Mouse (Mus musculus): ENCODE results near the gene Tmem251. TPM values are rescaled to one million over a fixed set of nuclear protein-coding genes. Genes with fewer than 3 reads are reported as not detected.

Tmem251 gene
- polyA plus RNA-seq (2012; rRNA removed) = 4.2 and 4.4 TPM in 2 replicates

- peak within 1 kb of the TSS; percentile 13; the same call in 1 of the 2 replicates for H3K27ac ChIP-seq (ENCODE audit: control insufficient read depth, insufficient read depth, low read length)
- WGBS = under 1% methylated on average over 63 of the region's 63 CpGs
- H3K4me3 ChIP-seq (ENCODE audit: control insufficient read depth, insufficient read depth, low read length) = peak within 1 kb of the TSS; percentile 75
- TF ChIP-seq CTCF (IDR thresholded peaks at IDR 0.05; ENCODE audit: borderline replicate concordance, control insufficient read depth, extremely low read depth, insufficient read depth, low read length, poor library complexity) = 0 out of 2 replicates have a peak, but pooled peaks have one; percentile 10
- peak; percentile 76 for TF ChIP-seq POLR2A (IDR thresholded peaks at IDR 0.05; ENCODE audit: control insufficient read depth, extremely low read depth, insufficient read depth, low read length, poor library complexity)
- peak; percentile 90 for DNase-seq
- no peaks in the 10 kb centered on the region for H3K27me3 ChIP-seq (ENCODE audit: control insufficient read depth, insufficient read depth, low read length)
- 0 out of 2 replicates have a peak, but pooled peaks cover 3% of the 10 kb centered on the region for H3K36me3 ChIP-seq (ENCODE audit: control insufficient read depth, insufficient read depth, low read length)
- peaks cover 10% of the 10 kb centered on the region for H3K4me1 ChIP-seq (replicated peaks; ENCODE audit: control insufficient read depth, insufficient read depth, low read length)
These were observed at the start of gene Tmem251, which contains the start of gene Moap1 for GRCm38 (mm10) chr12:102743589-102744574. Gene Tmem251, plus strand, starts transcription at chr12:102743762. Gene Moap1, minus strand, starts transcription at chr12:102743661.

DNA sequence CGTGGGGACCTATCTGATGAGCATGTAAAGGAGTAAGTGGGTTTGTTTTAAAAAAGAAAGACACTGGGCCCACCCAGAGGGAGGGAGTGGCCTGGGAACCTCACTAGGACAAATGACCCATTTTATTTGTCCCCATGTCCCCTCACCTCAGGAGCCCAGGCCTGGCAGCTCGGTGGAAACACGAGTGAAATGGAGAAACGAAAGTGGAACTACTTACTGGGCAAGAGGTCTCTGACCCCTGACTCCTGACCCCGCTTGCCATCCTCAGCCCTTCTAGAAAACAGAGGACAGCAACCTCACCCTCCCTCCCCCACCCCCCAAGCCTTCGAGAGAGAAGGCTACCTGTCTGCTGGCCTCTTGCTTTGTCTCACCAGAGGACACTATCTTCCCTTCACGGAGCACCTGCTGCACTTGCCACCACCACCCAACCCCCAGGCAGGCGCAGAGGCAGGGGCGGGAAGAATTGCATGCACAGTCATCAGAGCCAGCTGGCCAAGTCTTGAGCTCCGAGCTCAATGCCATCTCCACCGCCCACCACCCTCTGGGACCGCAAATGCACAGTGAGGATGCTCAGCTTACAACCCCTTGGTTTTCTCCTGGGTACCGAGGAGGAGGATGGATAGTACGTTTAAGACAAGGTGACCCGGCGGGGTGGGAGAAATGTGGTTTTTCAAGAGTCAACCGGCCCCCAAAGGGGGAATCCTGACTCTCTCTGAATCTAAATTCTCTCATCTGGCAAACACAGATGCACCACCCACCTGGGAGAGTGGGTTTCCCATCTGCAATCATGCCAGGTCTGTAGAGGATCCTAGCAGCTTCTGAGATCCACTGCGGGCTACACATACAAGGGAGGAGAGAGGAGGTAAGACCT lies 48.0 kb upstream of the Tmem251 start:
- WGBS = 17% methylated on average over 18 of the region's 18 CpGs
- Histone ChIP-seq H3K4me3 (ENCODE audit: control insufficient read depth, insufficient read depth, low read length) (peak overlapping the region; percentile 35), H3K4me1 (replicated peaks; ENCODE audit: control insufficient read depth, insufficient read depth, low read length) (peaks cover 66% of the 10 kb centered on the region), H3K36me3 (ENCODE audit: control insufficient read depth, insufficient read depth, low read length) (no peaks in the 10 kb centered on the region), H3K27me3 (ENCODE audit: control insufficient read depth, insufficient read depth, low read length) (no peaks in the 10 kb centered on the region), H3K27ac (ENCODE audit: control insufficient read depth, insufficient read depth, low read length) (peak overlapping the region; percentile 25; the same call in 1 of the 2 replicates)
- DNase-seq = peak; percentile 57
- TF ChIP-seq CTCF (IDR thresholded peaks at IDR 0.05; ENCODE audit: borderline replicate concordance, control insufficient read depth, extremely low read depth, insufficient read depth, low read length, poor library complexity) = no peak
- TF ChIP-seq POLR2A (IDR thresholded peaks at IDR 0.05; ENCODE audit: control insufficient read depth, extremely low read depth, insufficient read depth, low read length, poor library complexity) = no peak

DNA sequence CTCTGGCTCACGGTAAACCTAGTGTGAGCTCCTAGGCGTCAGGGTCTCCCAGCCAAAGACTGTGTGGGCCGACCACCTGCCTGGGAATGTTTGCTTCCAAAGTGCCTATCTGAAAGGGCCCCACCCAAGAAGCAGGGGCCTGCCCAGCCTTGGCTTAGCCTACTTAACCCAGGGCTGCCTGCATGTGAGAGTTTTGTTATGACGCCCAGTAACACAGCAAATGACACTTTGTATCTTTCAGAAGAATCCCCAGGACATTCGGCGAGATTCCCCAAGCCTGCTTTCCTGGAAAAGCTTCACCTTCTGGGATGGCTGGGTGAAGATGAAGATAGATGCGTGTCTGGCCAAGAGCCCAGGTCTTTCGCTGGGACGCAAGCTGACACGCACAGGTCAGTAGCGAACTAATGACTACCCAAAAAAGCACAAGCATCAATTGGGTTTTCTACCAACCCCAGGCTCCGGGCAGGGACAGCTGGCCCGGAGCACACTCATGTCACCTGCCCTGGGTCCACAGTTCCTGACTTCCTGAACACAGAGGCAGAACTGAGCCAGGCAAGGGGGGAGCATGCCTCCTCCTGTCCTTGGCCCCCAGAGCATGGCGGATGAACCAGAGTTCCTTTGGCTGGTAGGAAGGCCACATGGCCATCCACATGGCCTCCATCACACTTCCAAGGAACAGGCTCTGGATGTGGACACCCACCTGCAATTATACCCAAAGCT lies 46.8 kb upstream of the Tmem251 start:
- Histone ChIP-seq H3K36me3 (ENCODE audit: control insufficient read depth, insufficient read depth, low read length) (no peaks in the 10 kb centered on the region), H3K4me1 (replicated peaks; ENCODE audit: control insufficient read depth, insufficient read depth, low read length) (peaks cover 64% of the 10 kb centered on the region), H3K27me3 (ENCODE audit: control insufficient read depth, insufficient read depth, low read length) (no peaks in the 10 kb centered on the region), H3K27ac (ENCODE audit: control insufficient read depth, insufficient read depth, low read length) (no peak overlapping the region), H3K4me3 (ENCODE audit: control insufficient read depth, insufficient read depth, low read length) (no peak overlapping the region)
- no peak for DNase-seq
- TF ChIP-seq POLR2A (IDR thresholded peaks at IDR 0.05; ENCODE audit: control insufficient read depth, extremely low read depth, insufficient read depth, low read length, poor library complexity) = no peak
- TF ChIP-seq CTCF (IDR thresholded peaks at IDR 0.05; ENCODE audit: borderline replicate concordance, control insufficient read depth, extremely low read depth, insufficient read depth, low read length, poor library complexity) = no peak
- WGBS = 87% methylated on average over 14 of the region's 14 CpGs

DNA sequence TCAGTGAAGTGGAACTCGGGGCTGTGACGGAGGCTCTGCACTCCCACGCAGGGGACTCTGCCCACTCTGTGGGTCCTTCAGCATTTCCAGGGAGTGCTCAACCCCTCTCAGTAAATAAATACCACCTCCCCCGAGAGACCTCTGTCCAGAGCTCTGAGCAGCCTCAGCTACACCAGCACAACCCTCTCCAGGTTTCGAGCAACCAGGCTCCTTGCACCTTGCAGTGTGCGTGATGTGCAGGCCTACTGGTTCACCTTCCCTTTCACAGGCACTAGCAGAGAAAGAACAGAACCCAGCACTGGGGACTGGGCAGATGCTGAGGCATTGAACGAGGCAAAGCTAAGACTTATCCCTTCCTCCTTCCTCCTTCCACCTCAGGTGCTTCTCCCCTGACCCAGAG lies 46.2 kb upstream of the Tmem251 start:
- WGBS = 77% methylated on average over 7 of the region's 7 CpGs
- H3K4me3 ChIP-seq (ENCODE audit: control insufficient read depth, insufficient read depth, low read length) = no peak overlapping the region
- no peak overlapping the region for H3K27ac ChIP-seq (ENCODE audit: control insufficient read depth, insufficient read depth, low read length)
- no peaks in the 10 kb centered on the region for H3K36me3 ChIP-seq (ENCODE audit: control insufficient read depth, insufficient read depth, low read length)
- H3K27me3 ChIP-seq (ENCODE audit: control insufficient read depth, insufficient read depth, low read length) = no peaks in the 10 kb centered on the region
- TF ChIP-seq POLR2A (IDR thresholded peaks at IDR 0.05; ENCODE audit: control insufficient read depth, extremely low read depth, insufficient read depth, low read length, poor library complexity) = no peak
- TF ChIP-seq CTCF (IDR thresholded peaks at IDR 0.05; ENCODE audit: borderline replicate concordance, control insufficient read depth, extremely low read depth, insufficient read depth, low read length, poor library complexity) = no peak
- DNase-seq = no peak
- H3K4me1 ChIP-seq (replicated peaks; ENCODE audit: control insufficient read depth, insufficient read depth, low read length) = peaks cover 69% of the 10 kb centered on the region

DNA sequence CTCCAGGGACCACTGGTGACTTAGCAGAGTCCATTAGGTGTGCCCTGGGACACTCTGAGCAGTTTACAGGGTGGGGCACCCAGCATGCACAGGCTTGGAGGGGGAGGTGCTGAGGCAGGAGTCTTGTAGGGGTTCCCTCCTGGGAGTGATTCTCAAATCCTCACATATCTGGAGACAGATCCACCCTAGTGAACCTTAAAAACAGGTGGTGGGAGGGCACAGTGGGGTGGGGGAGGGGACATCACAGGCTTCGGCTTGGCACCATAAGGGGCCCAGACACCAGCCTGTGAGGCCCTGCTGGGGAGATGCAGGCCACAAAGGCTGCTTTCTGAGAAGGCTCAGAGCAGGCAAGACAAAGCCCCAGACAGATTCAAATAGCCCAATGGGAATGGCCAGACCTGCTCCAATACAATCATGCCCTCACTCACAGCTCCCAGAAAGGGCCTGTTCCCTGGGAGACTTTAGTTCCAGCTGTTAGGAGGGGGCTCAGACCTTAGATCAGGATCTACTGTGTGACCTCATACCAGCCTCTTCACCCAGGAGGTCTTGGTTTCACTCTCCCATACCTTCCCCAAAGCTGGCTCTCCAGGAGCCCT lies 45.4 kb upstream of the Tmem251 start:
- Histone ChIP-seq H3K27me3 (ENCODE audit: control insufficient read depth, insufficient read depth, low read length) (no peaks in the 10 kb centered on the region), H3K4me1 (replicated peaks; ENCODE audit: control insufficient read depth, insufficient read depth, low read length) (peaks cover 76% of the 10 kb centered on the region), H3K27ac (ENCODE audit: control insufficient read depth, insufficient read depth, low read length) (peak overlapping the region; percentile 50; the same call in 1 of the 2 replicates), H3K36me3 (ENCODE audit: control insufficient read depth, insufficient read depth, low read length) (no peaks in the 10 kb centered on the region), H3K4me3 (ENCODE audit: control insufficient read depth, insufficient read depth, low read length) (no peak overlapping the region)
- peak; percentile 45 for DNase-seq
- TF ChIP-seq POLR2A (IDR thresholded peaks at IDR 0.05; ENCODE audit: control insufficient read depth, extremely low read depth, insufficient read depth, low read length, poor library complexity) (no peak), CTCF (IDR thresholded peaks at IDR 0.05; ENCODE audit: borderline replicate concordance, control insufficient read depth, extremely low read depth, insufficient read depth, low read length, poor library complexity) (no peak)
- WGBS = 5% methylated on average over 1 of the region's 1 CpGs
